Mouse (Mus musculus): ENCODE data around the gene Cd24a.

Cd24a gene

DNA sequence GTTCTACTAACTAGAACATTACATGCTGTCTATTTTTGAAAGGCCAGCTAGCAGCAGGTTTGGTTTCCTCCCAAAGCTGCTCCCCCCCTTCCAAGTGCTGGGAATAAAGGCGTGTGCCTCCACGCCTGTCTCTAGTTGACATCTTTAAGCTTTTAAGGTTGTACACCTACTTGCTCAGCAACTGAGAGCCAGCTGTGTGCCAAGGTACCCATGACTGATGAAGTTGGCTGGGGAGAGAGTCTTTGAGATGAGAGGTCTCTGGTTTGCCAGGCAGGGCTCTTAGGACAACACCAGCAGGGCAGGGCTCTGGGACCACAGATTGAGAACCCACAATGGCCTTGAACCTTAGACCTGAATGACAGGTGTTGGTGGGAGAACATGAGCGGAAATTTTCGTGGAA, 6.5 kb downstream of the Cd24a start:
- DNase-seq, result no peak

DNA sequence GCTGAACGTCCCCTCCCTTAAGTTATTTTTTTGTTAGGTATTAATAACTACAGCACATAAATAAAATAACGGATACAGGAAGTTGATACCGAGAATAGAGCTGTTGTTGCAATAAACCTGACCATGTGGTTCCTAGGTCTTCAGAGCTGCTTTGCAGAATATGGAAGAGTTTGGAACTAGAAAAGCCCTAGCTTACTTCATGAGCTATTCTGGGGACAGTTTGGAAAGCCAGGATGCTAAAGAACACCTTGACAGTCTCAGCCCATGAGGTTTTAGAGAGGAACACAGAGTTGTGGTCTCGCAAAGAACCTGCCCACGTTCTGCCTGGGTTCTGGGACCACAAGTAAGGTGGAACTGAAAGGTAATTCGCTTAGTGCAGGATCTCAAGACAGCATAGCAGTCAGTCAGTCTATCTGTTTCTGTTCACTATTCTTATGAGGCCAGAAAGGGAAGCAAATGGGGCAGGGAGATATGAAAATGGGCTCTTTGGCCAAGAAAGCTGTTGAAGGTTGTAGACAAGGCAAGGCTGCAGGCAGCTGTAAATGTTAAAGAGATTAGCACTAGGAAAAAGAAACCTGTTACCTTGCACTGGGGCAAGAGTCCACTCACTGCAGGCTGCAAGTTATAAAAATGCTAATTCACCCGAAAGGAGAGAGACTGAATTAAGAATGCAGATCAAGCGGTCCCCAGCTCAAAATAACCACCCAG, 10.5 kb downstream of the Cd24a start:
- DNase-seq, result peak; percentile 26

DNA sequence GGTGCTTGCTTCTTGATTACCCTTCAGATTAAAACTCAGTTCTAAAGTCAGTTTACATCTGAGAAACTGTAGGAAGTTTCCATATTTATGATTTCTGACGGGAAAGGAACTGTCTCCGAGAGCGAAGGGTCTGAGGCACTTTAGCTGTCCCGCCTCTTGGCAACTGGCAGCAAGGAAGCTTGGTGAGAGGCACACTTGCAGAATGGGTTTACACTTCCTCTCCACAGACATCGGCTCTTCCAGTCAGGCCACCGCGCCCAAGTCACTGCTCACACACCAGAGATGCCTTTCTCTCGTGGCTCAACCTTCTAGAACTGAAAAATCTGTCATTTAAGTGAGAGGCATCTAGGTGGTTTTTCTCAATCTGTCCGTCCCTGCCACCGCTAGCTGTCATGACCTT, 13.4 kb downstream of the Cd24a start:
- DNase-seq, result no peak

DNA sequence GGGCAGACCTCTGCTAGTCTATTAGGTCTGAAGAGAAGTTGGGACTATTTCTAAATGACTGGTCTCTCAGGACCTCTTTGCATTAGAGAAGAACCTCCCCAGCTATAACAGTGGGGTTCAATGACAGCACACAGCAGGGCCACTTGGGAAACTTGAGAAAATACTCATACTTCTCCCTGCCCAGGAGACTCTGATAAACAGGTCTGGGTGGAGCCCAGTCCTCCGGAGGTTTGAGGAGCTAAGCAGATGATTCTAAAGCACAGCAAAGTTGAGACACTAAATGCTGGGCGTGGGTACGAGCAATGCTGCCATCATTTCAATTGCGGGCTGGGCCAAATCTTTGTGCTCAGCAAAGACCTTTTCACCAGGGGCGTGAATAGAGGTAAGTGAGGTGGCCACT, 15.1 kb downstream of the Cd24a start:
- DNase-seq, result no peak

DNA sequence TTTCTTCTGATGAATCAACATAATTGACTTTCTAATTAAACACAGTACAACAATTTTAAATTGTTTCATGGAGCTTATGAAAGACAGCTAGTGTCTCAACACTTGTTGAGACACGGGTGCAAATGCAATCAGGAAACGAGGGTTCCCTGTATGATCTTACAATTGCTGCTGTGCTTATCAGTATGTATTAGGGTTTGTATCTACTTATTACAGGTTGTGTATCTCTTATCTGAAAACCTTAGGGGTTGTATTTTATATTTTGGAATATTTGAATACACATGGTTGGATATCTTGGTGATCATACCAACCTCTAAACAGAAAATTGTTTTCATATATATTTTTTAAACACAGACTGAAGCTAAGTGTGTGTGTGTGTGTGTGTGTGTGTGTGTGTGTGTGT, 16.1 kb downstream of the Cd24a start:
- no peak for DNase-seq

DNA sequence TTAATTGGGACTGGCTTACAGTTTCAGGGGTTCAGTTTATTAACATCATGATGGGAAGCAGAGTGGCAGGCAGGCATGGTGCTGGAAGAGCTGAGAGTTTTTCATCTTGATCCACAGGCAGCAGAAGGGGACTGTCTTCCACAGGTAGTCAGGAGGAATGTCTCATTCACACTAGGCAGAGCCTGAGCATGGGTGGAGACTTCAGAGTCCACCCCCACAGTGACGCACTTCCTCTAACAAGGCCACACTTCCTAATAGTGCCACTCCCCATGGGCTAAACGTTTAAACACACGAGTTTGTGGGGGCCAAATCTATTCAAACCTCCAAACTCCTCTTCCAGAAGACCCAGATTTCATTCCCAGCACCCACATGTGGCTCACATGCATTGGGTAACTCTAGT, 16.8 kb downstream of the Cd24a start:
- DNase-seq, result no peak

DNA sequence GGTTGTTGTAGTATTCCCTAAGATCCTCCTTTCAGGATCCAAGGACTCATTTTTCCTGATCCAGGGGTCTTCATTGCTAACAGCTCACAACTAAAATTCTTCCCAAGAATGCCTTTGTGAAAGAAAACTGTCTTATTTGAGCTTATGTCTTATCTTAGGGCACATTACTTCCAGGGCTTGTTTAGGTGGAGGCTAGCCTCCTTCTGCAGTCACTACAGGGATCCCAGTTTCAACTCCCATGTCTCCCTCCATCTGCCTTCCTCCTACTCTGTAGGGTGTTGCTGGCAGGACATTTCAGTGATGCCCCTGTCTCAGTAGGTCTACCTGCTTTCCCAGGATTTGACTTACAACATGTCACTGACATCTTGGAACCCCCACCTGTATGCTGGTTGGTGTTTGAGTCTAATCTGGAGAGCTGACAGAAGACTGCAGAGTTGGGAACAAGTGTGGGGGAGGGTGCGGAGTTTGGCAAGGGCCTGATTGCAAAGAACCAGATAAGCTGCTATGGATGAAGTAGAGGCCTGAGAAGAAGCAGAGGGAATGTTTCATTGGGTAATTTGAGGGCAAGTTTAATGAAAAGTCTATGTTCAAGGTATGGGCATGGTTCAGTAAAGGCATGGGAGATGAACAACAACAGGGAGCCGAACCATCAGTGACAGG, 20.1 kb downstream of the Cd24a start:
- DNase-seq, result no peak

DNA sequence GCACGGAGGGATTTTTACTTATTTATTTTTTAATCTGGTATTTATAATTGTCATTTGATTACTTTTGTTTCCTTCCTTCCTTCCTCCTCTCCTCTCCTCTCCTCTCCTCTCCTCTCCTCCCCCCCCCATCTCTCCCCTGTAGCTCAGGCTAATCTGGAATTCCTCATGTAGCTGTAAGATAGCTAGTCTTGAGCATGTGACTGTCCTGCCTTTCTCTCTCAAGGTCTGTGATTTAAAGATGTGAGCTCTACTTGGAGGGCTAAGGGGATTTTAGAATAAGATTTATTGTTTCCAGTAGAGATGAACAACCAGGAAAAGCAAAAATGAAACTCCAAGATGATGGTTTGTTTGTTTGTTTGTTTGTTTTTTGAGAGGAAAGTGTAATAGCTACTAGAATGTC, 23.0 kb downstream of the Cd24a start:
- no peak for DNase-seq

DNA sequence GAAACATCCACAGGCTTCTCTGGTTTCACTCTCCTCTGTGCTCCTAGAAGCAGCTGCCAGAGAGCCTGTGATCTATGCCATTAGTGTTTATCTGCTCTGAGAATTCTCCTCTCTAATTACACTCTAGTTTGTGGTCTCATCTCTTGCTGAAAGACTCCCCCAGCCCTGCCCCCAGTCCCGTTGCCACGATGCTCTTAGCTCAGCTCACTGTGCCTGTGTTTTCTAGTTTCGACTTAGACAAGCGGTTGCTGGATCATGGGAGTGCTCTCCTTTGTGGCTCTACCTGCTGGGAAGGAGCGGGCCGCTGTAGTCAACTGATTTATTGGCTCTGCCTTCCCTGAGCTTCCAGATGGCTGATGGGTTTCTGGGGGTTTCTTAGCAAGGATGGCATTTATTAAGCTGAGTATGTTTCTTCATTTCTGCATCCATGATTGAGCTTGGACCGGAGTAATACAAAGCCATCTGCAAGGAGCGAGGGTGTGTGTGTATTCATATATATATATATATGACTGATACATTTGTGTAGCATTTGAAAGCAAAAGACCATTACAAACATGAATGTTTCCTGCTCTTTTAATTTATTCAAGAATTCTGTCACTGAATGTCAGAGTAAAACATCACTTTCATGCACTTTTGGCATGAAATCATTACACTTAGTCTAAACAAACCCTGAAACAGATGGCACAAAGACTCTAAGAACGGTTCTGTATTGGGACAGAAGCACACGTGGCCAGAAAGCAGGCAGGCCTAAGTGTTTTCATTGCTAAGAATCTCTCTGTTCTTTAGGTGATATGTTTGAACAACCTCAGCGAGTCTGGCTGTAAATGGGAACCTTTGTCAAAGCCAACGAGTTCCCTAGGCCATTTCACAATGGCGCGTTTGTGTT, 23.7 kb downstream of the Cd24a start:
- DNase-seq, result no peak

DNA sequence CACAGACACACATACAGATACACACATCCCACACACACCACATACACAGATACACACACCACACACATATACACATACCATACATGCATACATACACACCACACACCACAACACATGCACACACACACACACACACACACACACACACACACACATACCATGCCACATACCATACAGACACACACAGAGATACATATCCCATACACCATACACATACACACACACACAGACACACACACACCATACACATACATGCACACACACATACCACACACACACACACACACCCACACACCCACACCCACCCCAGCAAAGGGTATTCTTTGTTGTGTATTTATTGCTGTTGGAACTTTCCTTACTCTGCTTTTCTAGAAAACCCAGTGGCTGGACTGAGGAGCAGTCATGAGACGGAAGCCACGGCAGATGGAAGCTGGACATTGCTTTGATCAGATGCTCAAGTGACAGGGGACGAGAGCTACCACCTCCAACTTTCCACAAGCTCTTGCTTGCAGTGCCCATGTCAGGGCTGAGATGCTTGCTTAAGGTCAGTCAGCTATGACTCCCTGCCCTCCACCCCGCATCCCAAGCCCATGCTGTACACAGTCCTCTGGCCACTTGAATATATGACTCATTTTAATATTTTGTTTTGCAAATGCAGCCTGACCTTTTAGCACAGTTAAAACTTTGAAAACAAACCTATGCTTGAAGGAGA, 26.0 kb downstream of the Cd24a start:
- DNase-seq, result no peak

DNA sequence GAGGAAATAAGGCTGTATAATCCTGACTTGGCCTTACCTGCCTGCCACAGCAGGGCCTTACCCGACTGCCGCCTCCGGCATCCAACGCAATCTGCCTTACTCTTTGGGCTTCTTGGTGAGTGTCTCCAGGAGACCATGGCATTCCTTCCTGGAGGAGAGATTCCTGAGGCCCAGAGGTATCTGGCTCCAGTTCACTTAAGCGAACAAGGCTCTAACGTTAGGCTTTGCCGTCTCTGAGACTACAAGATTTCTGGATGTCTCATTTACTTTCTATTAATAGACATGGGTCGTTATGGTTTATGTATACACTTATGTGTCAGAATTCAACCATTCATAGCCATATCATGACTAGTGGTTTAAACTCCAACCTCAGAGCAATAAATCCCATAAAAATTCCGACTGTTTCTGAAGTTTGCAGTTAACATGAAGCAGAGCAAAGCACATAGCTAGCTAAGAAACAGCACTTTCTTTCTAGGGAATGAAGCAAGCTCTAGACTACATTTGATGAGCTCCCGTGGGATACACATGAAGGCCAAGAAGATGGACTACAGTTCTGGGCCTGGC, 26.7 kb downstream of the Cd24a start:
- DNase-seq, result no peak

DNA sequence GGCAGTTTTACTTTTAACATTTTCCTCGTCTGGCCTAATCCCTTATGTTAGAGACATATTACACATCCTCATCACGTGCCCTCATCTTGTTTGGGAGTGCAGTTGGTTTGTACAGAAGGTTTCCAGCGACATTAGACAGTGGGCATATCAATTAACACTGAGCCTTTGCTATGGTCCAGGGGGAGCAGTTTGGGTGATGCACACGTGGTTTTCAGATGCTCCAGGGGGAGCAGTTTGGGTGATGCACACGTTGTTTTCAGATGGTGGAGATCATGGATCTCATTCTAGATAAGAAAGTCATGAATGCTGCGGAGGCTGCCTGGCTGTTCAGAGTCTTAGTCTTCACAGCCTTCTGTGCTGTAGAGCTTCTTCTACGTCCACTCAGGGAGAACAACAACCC, 27.8 kb downstream of the Cd24a start:
- no peak for DNase-seq

DNA sequence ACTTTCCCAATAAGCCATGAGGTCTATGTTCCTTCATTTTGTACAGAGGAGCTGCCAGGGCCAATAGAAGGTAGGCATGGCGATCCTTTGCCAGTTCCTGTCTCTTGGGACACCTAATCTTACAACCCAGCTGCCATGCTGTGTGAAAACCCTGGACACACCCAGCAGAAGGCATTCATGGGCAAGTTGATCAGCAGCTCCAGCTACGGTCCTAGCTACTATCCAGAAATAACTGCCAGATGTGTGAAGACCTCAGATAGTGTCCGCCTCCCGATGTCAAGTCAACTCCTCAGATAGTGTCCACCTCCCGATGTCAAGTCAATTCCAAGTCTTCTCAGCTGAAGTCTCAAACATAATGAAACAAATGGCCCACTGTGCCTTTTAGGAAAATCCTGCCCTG, 31.4 kb downstream of the Cd24a start:
- DNase-seq, result no peak

DNA sequence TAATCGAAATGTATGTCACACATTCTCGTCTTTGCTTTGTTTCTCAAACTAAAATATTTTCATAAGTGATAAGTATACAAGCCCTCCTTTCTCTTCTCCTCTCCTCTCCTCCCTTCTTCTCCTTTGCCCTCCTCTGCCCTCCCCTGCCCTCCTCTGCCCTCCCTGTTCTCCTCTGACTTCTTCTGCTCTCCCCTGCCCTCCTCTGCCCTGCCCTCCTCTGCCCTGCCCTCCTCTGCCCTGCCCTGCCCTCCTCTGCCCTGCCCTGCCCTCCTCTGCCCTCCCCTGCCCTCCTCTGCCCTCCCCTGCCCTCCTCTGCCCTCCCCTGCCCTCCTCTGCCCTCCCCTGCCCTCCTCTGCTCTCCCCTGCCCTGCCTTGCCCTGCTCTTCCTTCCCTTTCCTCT, 31.9 kb downstream of the Cd24a start:
- DNase-seq, result no peak

DNA sequence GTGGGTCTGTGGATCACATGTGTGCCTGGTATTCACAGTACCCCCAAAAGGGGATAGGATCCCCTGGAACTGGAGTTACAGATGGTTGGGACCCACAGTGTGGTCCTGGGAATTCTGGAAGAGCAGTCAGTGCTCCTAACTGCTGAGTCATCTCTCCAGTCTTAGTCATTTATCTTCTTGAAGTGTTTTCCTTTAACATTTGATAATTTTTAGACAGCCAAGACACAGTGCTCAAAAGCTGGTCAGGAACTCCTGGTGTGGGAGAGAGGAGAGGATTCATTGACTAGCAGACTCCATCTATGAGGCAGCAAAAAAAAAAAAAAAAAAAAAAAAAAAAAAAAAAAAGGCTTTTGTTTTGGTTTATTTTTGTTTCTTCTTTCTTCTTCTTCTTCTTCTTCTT, 33.0 kb downstream of the Cd24a start:
- no peak for DNase-seq

DNA sequence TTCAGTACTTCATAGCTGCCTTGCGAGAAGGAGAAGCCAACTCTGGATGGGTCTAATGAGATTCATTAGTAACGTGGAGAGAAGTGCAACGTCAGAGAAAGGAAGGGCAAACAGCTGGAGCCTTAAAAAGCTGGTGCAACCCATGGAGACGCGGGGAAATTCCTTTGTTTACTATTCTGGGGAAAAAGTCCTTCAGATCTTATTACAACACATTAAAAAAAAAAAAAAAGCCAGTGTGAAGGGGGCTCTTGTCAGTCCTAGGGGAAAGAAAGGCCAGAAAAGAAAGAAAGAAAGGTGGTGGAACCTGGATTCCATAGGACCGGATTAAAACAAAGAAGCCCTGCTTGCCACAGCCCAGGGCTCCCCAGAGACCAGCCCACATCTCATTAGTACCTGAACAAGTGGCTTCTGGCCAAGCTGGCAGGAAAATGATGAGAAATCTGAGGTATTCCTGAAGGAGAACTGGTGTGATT, 41.0 kb downstream of the Cd24a start:
- no peak for DNase-seq

DNA sequence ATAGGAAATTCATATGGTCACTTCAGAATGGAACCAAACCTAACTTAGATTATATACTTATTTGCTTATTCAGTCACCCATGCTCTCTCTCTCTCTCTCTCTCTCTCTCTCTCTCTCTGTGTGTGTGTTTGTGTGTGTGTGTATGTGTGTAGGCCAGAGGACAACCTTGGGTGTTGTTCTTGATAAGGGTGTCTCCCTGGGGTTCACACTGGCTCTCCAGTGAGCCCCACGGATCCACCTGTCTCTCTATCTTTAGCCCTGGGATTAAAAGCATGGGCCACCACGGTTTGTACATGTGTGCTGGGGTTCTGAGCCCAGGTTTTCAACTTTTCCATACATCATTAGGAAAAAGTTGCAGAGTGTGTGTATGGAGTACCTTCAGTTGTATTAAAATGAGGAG, 41.9 kb downstream of the Cd24a start:
- DNase-seq, result no peak

DNA sequence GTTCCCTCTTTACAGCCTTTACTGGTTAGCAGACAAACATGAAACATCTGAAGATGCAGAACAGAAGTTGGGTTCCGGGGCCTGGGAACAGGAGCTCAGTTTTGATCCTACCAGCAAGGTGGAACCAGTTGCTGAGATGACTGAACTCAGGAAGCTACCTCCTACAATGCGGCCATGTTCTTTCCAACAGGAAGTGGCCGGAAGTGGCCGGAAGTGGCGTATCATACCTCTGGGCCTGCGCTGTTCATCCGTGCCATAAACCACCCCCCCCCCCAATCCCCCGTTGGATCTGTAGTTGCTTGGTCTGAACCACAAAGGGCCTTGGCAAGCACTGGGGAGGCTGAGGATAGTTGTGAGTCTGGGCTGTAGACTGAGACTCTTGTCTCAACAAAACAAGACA, 45.4 kb downstream of the Cd24a start:
- DNase-seq, result no peak

DNA sequence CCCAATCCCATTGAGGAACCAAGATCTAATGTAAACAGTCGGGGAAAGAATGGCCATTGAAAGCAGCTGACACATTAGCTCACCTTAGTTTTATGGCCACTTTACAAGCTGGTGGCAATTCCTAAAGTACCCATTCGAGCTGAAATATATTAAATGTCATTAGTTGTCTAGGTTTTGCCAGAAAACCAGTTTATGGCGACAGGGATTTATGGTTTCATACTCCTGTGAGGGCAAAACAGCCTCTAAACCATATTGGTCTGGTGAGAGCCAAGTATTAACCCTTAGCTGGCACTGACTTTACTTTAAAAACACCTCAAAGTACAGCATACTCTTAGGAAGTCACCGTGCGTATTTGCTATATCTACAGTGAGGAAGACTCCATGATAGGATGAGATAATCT, 46.3 kb downstream of the Cd24a start:
- DNase-seq, result no peak

DNA sequence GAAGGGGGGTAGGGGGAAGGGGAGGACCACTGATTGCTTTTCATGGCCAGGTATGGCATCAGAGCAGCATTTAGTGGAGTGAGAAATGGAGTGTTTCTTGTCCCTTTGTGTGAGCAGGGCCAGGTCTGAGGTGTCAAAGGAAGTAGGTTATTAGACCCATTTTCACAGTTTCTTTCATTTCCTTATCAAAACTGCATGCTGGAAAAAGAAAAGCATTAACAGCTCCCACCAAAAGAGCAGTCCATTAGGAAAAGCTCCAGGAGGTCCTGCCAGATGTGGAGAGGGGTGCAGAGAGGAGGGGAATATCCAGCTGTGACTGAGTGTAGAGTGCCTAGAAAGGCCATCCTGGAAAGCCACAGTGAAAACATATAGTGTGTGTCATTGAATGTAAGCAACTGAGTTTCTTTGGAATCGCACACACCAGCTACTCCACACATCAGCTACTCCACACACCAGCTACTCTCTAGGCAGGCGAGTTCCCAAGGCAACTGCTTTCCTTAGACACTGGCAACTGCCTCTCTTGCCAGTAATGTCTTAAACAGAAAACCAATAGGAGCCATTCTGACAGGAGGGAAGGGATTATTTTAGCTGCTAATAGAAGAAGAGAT, 46.8 kb downstream of the Cd24a start:
- DNase-seq, result no peak

DNA sequence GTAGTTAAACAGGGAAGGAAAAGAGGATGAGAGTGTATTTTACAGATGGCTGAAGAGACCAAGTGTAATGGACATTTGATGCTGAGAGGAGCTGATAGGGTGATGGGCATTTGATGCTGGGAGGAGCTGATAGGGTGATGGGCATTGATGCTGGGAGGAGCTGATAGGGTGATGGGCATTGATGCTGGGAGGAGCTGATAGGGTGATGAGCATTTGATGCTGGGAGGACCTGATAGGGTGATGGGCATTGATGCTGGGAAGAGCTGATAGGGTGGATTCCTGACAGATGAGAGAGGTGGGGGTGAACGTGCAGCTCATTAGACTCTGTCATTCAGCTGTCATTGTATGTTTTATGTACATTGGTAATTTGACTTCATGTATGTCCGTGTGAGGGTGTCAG, 47.5 kb downstream of the Cd24a start:
- DNase-seq, result no peak

DNA sequence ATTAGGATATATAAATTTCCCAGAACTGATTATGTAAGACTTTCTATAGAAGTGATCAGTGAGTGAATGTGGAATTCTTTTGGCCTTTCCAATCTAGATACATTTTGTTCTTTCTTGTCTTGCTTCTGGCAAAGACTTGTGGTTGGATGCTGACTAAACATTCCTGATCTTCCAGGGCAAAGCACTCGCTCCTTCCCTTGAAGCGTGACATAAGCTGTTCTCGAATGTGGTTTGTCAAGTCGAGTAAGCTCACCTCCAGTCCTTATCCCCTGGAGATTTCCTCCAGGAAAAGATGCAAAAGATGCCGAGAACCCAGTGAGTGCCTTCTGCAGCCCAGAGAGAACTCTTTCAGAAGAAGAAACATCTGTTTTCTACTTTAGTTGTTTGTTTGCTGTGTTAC, 51.1 kb downstream of the Cd24a start:
- no peak for DNase-seq
